Mouse (Mus musculus): ENCODE data around the gene Rpl28.
"Not testable (repeated sequence)": the region's sequence is repeated elsewhere in the genome, so short reads cannot be mapped to it uniquely, and the experiment has no call there.

The Rpl28 gene

DNA sequence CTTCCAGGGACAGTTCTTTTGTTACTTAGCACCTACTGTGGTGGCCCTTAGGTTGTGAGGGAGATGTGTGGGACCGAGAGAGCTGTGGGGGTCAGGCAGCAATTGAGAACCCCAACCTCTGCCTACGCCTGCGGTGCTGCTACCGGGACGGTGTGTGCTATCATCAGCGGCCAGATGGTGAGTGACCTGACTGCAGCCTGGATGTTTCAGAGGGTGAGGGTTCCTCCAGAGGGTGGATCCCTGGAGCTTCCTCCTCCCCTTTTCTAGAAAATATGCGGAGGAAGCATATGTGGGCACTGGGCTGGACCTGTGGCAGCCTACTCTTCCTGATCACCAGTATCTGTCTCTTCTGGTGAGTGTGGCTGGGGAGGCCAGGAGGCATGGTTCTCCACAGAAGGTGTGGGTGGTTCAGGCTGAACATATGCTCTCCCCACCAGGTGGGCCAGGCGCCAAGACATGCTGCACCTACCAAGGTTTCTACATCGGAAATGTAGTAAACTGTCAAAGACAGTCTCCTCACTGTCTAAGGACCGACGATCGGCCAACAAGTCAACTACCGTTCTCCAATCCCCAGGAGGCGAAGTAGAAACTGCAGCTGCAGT is 8.9 kb upstream of the Rpl28 start:
- peak; percentile 44 to 46 for DNase-seq

DNA sequence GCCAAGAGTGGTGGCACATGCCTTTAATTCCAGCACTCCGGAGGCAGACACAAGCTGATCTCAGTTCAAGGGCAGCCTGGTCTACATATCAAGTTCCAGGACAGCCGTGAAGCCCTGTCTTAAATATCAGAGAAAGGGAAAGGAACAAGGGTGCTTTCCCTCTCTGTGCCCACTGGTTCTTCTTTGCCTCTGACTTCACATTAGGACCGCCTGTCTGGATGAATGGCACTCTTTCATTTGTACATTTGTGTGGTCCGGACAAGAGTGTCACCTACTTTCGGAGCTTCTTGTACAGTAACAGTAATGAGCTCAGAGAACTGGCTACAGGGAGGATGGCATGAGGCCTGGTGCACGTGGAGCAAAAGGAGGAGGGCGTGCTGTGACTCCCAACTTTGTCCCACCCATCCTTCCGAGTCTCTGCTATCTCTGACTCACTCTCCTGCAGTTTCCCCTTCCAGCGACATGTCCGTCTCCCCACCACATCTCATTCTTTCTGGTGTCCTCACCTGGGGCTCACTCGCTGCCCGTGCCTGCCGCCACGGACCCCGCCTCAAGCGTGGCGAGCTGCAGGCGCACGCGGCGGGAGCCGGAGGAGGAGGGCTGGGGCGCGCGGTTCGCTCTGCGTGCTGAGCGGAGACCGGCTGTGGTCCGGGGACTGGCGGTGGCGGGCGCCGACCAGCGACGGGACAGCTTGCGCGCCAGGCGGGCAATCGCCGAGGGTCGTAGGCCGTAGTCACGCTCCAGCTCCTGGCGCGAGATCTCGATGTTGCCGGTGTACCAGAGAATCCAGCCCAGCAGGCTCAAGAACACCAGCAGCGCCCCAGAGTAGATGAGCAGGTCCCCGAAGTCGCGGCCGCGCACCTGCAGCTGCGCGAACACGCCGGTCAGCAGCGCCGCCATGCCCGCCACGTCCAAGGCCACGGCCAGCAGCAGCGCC is 3.9 kb upstream of the Rpl28 start:
- peak; percentile 79 to 81 for DNase-seq

DNA sequence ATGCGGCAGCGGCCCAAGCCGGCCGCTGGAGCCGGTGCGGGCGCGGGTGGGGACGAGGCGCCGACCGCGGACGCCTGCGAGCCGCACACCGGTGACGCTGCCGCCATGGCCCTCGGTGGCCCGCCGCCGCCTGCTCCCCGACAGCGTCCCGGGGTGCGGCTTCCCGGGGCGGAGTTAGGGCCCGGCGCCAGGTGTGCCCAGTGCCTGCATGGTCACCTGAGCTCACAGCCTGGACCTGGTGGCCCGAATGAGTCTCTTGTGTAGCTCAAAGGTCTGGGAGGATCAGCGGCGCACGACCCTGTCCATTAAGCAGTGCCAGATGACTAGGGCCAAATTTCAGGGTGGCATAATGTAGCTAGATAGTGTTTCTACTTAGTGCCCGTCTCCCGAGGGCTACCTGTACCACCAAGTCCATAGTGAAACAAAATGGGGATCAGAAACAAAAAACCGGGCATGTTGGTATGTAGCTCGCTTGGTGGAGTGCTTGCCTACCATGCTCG is 3.2 kb upstream of the Rpl28 start, which contains the start of gene Tmem238:
TSS of gene Tmem238 (minus strand) at position 221 of the 500 bp plus-strand sequence.
- DNase-seq = peak; percentile 74 to 81

DNA sequence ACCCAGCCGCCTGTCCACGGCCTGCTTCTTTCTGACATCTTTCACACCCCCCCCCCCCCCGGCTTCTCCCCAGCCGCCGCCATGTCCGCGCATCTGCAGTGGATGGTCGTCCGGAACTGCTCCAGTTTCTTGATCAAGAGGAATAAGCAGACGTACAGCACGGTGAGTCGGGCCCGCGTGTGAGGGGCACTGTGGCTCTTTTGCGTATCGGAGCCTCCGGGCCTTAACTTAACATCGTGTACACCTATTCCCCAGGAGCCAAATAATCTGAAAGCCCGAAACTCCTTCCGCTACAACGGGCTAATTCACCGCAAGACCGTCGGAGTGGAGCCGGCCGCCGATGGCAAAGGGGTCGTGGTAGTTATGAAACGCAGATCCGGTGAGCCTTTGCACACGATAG is 574 bp downstream of the Rpl28 start:
- DNase-seq = not testable (repeated sequence)

DNA sequence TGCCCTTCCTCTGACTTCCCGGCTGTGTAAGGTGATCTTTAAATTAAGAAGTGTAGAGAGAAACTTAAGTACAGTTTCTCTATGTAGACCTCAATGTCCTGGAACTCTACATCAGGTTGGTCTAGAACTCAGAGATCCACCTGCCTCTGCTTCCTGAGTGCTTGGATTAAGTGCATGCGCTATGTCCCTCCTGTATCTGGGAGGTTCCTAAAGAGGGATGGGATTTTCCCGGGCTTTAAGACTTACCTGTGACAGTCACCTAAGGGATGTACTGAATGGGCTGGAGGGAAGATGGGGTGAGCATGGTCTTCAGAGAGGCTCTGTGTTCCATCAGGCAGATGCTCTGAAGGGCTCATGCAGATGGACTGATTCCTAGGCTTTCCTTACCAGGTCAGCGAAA is 1.0 kb downstream of the Rpl28 start:
- no peak for DNase-seq

DNA sequence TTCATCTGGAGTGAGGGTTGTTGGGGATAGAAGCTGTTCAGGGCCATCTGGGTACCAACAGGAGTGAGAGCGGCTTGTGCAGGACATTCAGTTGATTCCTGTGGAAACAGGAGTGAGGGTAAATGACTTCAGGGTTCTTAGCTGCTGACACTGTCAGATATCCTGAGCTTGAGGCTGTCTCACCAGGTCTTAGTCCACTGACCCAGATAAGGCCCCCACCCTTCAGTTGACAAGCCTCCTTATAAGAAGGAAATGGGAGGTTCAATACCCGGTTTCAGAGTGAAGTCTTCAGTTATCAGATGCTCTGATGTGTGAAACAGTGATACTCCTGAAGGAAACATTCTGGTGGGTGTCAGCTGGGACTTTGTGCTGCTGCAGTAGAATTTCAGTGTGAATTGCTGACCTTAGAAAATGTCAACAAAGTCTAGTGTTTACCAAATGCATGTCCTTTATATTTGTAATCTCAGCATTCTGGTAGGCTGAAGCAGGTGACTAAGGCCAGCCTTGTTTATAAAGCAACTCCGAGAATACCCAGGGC is 2.0 kb downstream of the Rpl28 start:
- no peak for DNase-seq

DNA sequence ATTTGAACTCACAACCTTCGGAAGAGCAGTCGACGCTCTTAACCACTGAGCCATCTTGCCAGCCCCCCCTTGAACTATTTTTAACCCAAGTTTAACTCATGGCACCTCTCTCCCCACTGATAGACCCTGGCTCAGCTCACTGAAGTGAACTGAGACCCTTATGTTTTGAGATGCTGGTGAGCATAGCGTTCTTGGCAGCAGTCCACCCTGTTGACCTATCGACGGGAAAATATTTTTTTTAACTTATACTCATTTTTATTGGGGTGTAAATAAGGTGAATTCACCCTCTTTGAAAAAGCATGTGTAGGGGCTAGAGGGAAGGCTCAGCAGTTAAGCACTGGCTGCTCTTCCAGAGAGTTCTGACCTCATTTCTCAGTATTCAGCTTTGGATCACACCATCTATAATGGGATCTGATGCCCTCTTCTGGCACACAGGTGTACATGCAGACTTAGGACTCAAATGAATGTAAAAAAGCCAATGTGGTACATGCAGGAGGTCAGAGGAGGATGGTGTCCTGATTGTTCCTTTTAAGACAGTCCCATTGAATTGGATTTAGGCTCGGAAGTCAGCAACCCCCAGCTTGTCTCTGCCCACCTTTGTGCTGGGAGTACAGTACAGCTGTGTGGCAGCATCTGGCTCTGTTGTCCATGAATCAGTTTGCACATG is 3.2 kb downstream of the Rpl28 start:
- peak; percentile 48 to 62 for DNase-seq

DNA sequence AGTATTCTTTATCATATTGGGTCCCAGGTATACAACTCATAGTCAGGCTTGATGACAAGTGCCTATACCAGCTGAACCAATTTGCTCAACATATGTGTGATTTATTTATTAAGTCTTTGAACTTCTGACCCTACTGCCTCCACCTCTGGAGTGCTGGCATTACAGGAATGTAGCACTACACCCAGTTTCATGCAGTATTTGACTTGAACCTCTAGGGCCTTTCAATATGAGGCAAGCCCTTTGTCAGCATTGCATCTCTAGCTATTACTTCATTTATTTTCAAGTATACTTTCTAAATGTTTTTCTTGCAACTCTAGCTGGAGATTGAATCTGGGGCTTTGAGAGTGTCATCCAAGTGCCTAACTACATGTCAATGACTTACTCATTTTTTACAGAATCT is 9.6 kb downstream of the Rpl28 start:
- DNase-seq = no peak

DNA sequence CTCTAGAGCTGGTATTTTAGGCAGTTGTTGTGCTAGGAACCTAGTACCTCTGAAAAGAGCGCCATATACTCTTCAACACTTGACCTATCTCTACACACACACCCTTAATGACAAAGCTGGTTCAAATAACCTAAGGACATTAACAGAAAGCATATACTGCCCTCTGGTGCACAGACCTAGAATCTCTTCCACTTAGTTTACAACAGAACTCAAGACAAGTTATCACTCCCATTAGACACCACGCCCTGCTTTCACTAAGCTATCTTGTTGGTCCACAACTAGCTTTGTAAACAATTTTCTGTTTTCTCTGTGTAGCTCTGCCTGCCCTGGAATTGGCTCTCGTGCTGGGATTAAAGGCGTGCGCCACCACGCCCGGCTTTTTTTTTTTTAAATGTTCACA is 14.0 kb downstream of the Rpl28 start:
- DNase-seq = peak; percentile 62 to 71

DNA sequence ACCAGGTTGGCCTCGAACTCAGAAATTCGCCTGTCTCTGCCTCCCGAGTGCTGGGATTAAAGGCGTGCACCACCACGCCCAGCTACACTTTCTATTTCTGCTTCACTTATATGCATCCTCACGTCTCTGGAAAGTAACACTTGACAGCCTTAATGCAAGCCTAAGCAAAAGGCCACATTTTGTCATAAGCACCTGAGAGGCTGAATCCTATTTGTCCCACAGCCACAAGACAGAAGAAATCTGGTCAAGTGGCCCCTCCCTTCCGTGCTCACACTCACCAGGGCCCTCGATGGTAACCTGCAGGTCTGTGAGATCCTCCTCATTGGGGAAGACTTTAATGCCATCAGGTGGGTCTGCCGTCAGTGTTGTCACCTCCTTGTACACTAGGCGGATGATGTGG is 18.5 kb downstream of the Rpl28 start:
- not testable (repeated sequence) for DNase-seq

DNA sequence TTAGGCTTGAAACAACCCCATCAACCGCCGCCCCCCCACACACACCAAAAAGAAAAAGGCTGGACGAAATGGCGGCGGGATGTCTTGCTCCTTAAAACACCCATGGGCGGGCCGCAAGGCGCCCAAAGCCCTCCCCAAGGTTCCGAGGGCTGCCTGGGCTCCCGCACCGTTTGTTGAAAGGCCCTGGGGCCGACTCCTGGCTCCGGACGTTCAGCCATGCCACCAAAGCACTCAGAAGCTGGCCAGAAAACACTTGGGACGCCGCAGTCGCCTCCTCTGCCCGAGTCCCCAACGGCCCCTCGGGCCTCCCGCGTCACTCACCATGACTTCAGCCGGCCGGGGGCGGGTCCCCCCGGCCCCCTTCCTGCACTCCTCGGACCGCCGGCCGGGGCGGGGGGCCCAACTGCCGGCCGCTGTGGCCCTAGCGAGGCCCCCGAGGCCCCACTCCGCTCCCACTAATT is 19.2 kb downstream of the Rpl28 start:
- DNase-seq = peak in 1 of 2 experiments; percentile 57

DNA sequence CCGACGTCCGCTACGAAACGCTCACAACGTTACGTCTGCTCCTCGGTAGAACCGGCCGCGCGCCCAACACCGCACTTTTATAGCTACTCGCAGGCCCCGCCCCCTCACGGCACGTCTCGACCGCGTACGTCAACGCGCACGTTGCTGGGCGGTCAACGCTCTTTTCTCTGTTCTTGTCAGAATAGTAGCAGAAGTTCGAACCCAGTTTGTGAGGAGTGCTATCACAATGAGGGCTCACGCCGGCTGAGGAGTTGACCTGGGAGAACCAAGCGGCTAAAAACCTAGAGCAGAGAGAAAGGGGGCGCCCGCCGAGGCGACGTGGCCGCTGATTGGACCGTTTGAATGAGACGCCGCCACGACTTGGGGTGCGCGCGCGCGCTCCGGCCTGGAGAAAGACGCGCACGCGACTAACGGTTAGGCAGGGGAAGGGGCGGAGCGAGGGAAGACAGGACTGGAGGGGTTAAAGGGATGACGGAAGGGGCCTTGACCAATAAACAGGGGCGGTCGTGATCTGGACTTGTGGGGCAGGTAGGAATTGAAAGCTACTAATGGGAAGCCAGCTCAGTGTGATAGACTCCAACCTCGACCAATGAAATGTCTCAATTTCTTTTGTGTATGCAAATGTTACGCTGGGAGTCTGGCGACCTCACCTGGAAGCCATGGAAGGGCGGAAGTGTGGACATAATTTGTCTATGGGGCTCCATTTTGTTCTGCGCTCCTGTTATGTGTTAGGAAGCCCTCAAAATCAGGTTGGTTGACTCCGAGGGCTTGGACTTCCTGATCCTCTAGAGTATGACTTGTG is 19.8 kb downstream of the Rpl28 start, which contains the start of gene Ube2s:
TSS of gene Ube2s (minus strand) at position 288 of the 802 bp plus-strand sequence.
- peak; percentile 99 to 100 for DNase-seq

DNA sequence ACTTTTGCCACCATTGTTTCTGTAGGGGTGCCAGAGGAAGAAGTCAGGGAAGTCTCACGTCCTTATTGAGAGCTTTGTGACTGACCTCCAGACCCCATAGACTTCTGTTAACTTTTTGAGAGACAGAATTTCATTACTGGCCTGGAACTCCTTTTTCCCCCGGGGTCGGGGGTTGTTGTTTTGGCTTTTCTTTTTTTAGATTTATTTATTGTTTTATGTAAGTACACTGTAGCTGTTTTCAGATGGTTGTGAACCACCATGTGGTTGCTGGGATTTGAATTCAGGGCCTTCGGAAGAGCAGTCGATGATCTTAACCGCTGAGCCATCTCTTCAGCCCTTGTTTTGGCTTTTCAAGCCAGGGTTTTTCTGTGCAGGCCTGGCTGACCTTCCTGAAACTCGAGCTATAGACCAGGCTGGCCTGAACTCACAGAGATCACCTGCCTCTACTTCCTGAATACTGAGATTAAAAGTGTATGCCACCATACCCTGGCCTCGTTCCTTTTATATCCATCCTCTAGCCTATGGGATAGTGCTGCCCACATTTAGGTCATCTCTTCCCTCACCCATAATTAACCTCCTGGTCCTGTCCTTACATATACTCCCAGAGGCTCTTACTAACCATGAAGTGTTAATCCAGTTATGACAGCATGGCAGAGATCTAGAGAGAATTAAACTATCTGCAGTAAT is 20.6 kb downstream of the Rpl28 start:
- no peak for DNase-seq

DNA sequence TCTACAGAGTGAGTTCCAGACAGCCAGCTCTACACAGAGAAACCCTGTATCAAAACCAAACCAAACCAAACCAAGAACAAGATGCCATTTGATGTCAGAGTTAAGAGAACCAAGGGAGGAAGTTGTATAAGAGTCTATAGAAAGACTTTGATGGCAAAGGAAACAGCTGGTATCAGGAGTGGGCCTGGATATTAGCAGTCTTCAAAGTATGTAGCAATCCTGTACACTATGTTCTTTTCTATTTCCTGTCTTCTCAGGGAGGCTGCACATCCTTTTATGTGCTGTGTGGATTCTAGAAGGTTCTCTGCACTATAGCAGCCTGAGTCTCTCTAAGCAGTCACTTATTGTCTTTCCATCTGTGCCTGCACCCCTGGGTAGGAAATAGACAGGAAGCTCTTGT is 23.9 kb downstream of the Rpl28 start:
- DNase-seq = no peak

DNA sequence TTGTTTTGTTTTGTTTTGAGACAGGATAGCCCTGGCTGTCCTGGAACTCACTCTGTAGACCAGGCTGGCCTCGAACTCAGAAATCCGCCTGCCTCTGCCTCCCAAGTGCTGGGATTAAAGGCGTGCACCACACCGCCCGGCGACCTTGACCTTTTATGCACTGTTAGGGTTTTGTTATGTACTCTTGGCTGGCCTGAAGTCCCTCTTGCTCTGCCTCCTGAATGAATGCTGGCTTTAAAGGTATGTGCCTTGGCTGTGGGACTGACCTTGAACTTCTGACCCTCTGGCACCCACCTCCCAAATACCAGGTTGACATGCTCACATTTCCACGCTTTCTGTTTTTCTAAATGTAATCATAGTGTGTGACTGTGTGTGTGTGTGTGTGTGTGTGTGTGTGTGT is 28.3 kb downstream of the Rpl28 start:
- not testable (repeated sequence) for DNase-seq

DNA sequence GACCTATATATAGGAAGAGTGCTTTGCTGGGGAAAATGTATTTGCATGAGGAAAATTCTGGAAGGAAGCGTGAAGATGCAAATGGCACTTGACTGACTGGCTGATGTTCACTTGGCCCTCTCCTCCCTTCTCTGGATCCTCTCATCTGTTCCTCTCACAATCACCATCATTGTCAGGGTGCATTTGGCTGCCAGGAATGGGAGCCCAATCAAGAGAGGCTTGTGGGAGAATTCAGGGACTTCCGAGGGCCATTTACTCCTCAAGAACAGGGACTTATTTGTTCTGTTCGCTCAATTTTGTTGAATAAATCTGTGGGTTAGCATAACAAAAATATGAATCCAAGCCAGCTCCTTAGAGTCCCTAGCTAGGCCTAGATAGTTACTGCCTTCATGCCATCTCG is 29.0 kb downstream of the Rpl28 start:
- DNase-seq = no peak

DNA sequence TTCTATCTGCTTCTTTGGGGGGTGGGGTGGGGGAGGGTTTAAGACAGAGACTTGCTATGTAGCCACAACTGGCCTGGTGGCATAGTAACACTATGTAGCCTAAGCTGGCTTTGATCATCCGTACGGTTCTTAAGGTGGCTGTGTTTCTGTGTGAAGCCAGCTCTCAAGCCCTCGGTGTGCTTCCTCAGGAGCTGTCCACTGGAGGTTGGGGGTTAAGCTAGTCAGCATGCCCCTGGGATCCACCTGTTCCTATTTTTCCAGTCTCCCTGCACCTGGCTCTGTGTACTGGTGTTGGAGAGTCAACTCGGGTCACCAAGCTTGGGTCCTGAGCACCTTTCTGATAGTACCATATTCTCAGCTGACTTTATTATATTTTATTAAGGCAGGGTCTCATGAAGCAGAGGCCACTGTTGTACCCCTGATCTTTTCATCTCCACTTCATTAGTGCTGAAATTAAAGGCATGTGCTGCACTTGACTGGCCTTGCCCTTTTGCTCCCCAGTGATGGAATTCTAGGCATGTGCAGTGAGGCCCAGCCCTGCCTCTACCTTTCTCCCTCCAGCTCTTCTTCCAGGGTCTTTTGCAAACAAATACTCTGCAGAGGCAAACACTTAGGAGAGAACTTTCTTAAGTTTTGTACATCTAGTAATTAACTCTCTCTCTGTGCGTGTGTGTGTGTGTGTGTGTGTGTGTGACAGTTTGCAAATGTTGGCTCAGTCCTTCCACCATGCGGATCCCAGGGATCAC is 29.7 kb downstream of the Rpl28 start:
- no peak for DNase-seq

DNA sequence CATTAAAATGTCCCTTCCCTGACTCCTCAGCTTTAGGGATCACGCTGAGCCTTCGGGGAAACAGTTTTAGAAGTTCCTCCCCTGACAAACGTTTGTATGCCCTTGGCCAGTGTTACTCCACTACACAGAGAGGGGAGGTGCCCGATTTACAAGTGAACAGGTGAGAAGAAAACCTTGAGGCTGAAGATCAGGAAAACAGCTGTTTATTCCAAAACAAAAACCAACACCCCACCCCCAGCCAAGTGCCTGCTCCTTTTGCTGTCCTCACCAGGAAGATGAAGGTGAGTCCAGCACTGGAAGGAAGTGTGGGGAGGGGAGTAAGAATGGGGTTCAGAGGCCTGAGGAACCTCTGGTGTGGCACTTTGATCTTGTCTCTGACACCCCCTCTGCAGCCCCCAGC is 32.7 kb downstream of the Rpl28 start:
- DNase-seq = no peak

DNA sequence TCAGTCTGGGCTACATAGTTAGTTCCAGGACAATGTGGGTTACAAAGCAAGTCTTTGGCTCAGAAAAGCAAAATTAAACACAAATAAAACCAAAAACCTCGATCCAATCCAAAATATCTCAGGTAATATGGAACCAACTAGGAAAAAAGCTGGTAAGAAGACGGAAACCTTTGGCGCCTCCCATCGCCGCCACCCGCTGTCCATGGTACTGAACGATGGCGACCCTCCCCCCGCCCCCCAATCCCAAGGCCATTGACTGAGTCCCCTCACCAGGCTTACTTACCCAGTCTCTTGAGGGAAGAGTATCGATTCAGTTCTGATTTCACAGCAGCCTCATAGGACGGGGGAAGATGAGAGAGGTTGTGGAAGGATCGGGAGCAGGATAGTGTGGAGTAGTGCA is 37.8 kb downstream of the Rpl28 start:
- DNase-seq = no peak

DNA sequence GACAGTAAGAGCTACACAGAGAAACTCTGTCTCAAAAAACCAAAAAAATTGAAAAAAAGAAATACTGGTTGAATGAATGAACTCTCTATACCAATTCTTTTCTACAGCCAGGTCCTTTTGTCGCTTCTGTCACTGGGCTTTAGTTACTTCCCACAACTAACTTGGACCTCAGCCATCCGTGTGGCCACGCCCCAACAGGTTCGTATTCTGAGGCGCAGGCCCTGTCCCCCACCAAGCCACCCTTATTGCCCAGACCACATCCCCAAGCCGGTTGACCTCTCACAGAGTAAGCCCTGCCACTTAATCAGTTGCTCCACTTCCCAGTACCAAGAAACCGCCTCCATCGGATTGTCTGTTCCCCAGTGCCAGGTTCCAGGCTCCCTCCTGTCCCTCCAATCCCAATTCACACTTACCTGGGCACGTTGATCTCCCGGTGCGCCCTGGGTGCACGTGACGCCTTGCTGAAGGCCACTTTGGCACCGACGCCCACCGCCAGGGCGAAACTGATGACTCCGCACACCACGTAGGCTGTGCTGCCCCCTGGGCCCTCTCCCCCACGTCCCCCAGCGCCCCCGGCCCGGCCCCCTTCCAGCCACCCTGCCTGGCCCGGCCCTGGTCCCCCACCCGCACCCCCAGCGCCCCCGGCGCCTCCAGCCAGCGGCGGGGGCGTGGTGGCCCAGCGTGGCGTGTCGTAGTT is 43.1 kb downstream of the Rpl28 start:
- peak in 1 of 2 experiments; percentile 38 for DNase-seq

All from cerebellum, postnatal 10 days (tissue).